Mouse (Mus musculus) heart, embryonic 12.5 days (tissue): Measurements from ENCODE around the gene Clec2g. TPM values are rescaled to one million over a fixed set of nuclear protein-coding genes. Genes with fewer than 3 reads are reported as not detected.

Source experiments
- ATAC-seq: fragments of 200-750 bp; cut with Nextera tagmentation; 2 replicates; pipeline ENCODE4 v1.8.0; 2017; ENCODE audit warnings: moderate TSS enrichment, moderate library complexity; ENCODE audit not compliant: insufficient number of reproducible peaks, low FRiP score
- H3K27ac ChIP-seq: fragments of 300-500 bp; sonication (generic); 2 replicates; pipeline ENCODE4 v1.5.1; 2016; ENCODE audit warnings: mild to moderate bottlenecking, moderate library complexity; ENCODE audit not compliant: poor library complexity, severe bottlenecking
- H3K27me3 ChIP-seq: fragments of 300-500 bp; sonication (generic); replicated peaks from 2 replicates; pipeline ENCODE4 v1.6.1; 2016; ENCODE audit warnings: mild to moderate bottlenecking, moderate library complexity
- H3K36me3 ChIP-seq: fragments of 300-500 bp; sonication (generic); 2 replicates; pipeline ENCODE4 v1.6.1; 2016; ENCODE audit warnings: mild to moderate bottlenecking, moderate library complexity
- H3K4me1 ChIP-seq: fragments of 300-500 bp; sonication (generic); replicated peaks from 2 replicates; pipeline ENCODE4 v1.6.1; 2016; ENCODE audit warnings: mild to moderate bottlenecking
- H3K4me2 ChIP-seq: fragments of 300-500 bp; sonication (generic); 2 replicates; pipeline ENCODE4 v1.6.1; 2016; ENCODE audit warnings: mild to moderate bottlenecking, moderate library complexity
- H3K4me3 ChIP-seq: fragments of 300-500 bp; sonication (generic); 2 replicates; pipeline ENCODE4 v1.5.1; 2016; ENCODE audit warnings: mild to moderate bottlenecking
- H3K9ac ChIP-seq: fragments of 300-500 bp; sonication (generic); 2 replicates; pipeline ENCODE4 v1.6.1; 2016; ENCODE audit warnings: mild to moderate bottlenecking, moderate library complexity
- H3K9me3 ChIP-seq: fragments of 300-500 bp; sonication (generic); replicated peaks from 2 replicates; pipeline ENCODE4 v1.6.1; 2016; ENCODE audit warnings: mild to moderate bottlenecking, moderate library complexity
- WGBS: fragments of 180-500 bp; shearing (Covaris S2); methylation state at CpG from one replicate; pipeline ENCODE4 v1.1.7; 2016; 5-methylcytosine and 5-hydroxymethylcytosine counted together
- microRNA-seq: library from miRNA; unstranded; fragments of <30 nt; microRNA quantifications from one replicate; pipeline ENCODE4, GENCODE M21; 2017
- polyA plus RNA-seq: library from polyadenylated mRNA; unstranded; fragments of >200 nt; fragmentation: Nextera tagmentation; extraction: Ambion mirVana; gene quantifications from 2 replicates; pipeline ENCODE4 v1.2.1, GENCODE M21; 2016

Gene Clec2g
- polyA plus RNA-seq, 1 experiment from 2014 or later = not detected

- H3K27me3 ChIP-seq = no peaks in the 10 kb centered on the region
- ATAC-seq = no peak
- no peak overlapping the region for H3K27ac ChIP-seq
- no peak overlapping the region for H3K9ac ChIP-seq
- no peaks in the 10 kb centered on the region for H3K4me1 ChIP-seq
- no peak overlapping the region for H3K4me2 ChIP-seq
- H3K9me3 ChIP-seq = no peaks in the 10 kb centered on the region
- H3K4me3 ChIP-seq = no peak overlapping the region
- WGBS = 82% methylated on average over 8 of the region's 8 CpGs
- H3K36me3 ChIP-seq = no peaks in the 10 kb centered on the region
These were observed 93.5 kb downstream of the Clec2g start for GRCm38 (mm10) chr6:129027451-129028248.

- no peak overlapping the region for H3K4me2 ChIP-seq
- ATAC-seq = no peak
- H3K36me3 ChIP-seq = no peaks in the 10 kb centered on the region
- no peaks in the 10 kb centered on the region for H3K4me1 ChIP-seq
- WGBS = 57% methylated on average over 6 of the region's 6 CpGs
- no peak overlapping the region for H3K27ac ChIP-seq
- no peaks in the 10 kb centered on the region for H3K9me3 ChIP-seq
- no peak overlapping the region for H3K4me3 ChIP-seq
- H3K27me3 ChIP-seq = no peaks in the 10 kb centered on the region
- no peak overlapping the region for H3K9ac ChIP-seq
These were observed 96.1 kb downstream of the Clec2g start for GRCm38 (mm10) chr6:129030175-129030824.

- Histone ChIP-seq H3K36me3 (no peaks in the 10 kb centered on the region), H3K9ac (no peak overlapping the region), H3K9me3 (no peaks in the 10 kb centered on the region), H3K27ac (no peak overlapping the region), H3K4me1 (no peaks in the 10 kb centered on the region), H3K4me2 (no peak overlapping the region), H3K4me3 (no peak overlapping the region), H3K27me3 (no peaks in the 10 kb centered on the region)
- no peak for ATAC-seq
- 72% methylated on average over 2 of the region's 2 CpGs for WGBS
These were observed 96.8 kb downstream of the Clec2g start for GRCm38 (mm10) chr6:129030964-129031363.

GRCm38 (mm10) chr6:129033397-129033796, 99.2 kb downstream of the Clec2g start:
- Histone ChIP-seq H3K36me3 (no peaks in the 10 kb centered on the region), H3K9ac (no peak overlapping the region), H3K27ac (no peak overlapping the region), H3K4me3 (no peak overlapping the region), H3K9me3 (no peaks in the 10 kb centered on the region), H3K27me3 (no peaks in the 10 kb centered on the region), H3K4me1 (no peaks in the 10 kb centered on the region), H3K4me2 (no peak overlapping the region)
- no peak for ATAC-seq
- 66% methylated on average over 2 of the region's 2 CpGs for WGBS

Small RNA genes within 50 kb of the gene (microRNA-seq; reads per million reads assigned to microRNA genes)
- gene Gm27336 (not detected), gene Mir7649 (not detected)

Other genes with a start within 250 kb of the Clec2g start
- not detected in 2 replicates for gene Klrb1, start 211.3 kb upstream of the Clec2g start, polyA plus RNA-seq
- gene Klrb1c, start 145.2 kb upstream of the Clec2g start, polyA plus RNA-seq = not detected in 2 replicates
- gene Gm44511, start 108.1 kb upstream of the Clec2g start, polyA plus RNA-seq = not detected in 2 replicates
- gene Klrb1b, start 108.0 kb upstream of the Clec2g start, polyA plus RNA-seq = not detected in 2 replicates
- not detected in 2 replicates for gene Clec2i, start 46.8 kb upstream of the Clec2g start, polyA plus RNA-seq
- 0.68 TPM in 1 of 2 replicates, not detected in the other for gene BC035044, start 43.3 kb upstream of the Clec2g start, polyA plus RNA-seq
- gene Klrb1f, start 111.5 kb downstream of the Clec2g start, polyA plus RNA-seq = not detected in 2 replicates
- not detected in 2 replicates for gene Clec2e, start 166.5 kb downstream of the Clec2g start, polyA plus RNA-seq
- 0.14 and 0.21 TPM in 2 replicates for gene Clec2d, start 246.2 kb downstream of the Clec2g start, polyA plus RNA-seq